Mouse (Mus musculus) megakaryocyte-erythroid progenitor cell, adult 5 weeks (primary cell): ENCODE results near the gene Dppa4. TPM values are rescaled to one million over a fixed set of nuclear protein-coding genes. Genes with fewer than 3 reads are reported as not detected.

Source experiments
- polyA plus RNA-seq: library from polyadenylated mRNA; stranded (reverse); fragments of >175 nt; gene quantifications from 2 replicates; pipeline ENCODE4 v1.2.3, GENCODE M21; 2012

Gene Dppa4
- not detected in 2 replicates for polyA plus RNA-seq

DNA sequence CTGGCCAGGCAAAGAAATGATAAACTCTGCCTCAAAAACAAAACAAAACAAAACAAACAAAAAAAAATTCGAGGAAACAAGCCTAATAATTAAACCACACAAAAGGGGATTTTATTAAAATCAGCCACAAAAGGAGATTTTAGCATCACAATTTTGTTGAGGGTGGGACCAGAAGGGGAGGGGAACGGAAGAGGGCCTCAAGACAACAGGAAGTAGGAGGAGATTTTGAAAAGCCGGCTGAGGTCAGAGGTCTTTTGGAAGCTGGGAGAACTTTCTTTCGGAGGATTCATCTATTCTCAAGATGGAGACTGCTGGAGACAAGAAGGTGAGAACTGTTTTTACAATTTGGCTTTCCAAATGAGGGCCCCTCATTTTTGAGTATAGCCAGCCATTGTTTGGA lies at the start of gene Dppa4:
Gene Dppa4 (plus strand): TSS at position 217 of the 400 bp plus-strand sequence.

DNA sequence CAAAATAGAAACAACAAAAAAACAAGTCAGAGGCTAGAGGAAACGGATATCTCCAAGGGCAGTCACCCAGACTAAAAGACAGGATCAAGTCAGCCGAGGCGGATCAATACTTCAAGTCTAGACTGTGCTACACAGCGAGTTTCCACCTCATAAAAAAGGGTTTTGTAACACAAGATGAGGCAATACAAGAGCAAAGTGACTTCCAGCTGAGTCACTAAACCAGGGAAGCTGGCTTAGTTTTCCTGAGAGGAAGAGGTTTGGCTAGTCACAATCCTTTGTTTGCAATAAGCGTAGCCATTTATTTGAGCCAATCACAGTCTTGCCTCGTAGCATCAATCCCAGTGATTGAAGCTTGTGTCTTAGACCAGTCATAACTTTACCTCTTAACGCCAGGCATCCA lies 20.0 kb downstream of the Dppa4 start, which contains the start of gene Dppa2:
Gene Dppa2 (plus strand): TSS at position 400 of the 400 bp plus-strand sequence.

Other genes starting within 250 kb of the Dppa4 start
- gene Dppa2, start 20.2 kb downstream of the Dppa4 start, polyA plus RNA-seq = not detected in 2 replicates
- gene Gm5485, start 128.7 kb downstream of the Dppa4 start, polyA plus RNA-seq = not detected in 2 replicates
- not detected in 2 replicates for gene Morc1, start 147.5 kb downstream of the Dppa4 start, polyA plus RNA-seq